Mouse (Mus musculus): ENCODE results near the gene Colgalt1.

The Colgalt1 gene

GRCm38 (mm10) chr8:71591017-71591416, 19.8 kb upstream of the Colgalt1 start:
- DNase-seq (ENCODE audit: inconsistent age in 2 of 2, low spot score in 1 of 2) = no peak

- peak; percentile 98 for DNase-seq (ENCODE audit: inconsistent age in 2 of 2, low spot score in 1 of 2)
Observed at GRCm38 (mm10) chr8:71591471-71592373, 19.1 kb upstream of the Colgalt1 start, which contains the start of gene Pgls. Pgls (plus strand) TSS chr8:71592176.

GRCm38 (mm10) chr8:71592374-71593170, 18.2 kb upstream of the Colgalt1 start:
- DNase-seq (ENCODE audit: inconsistent age in 2 of 2, low spot score in 1 of 2) = peak in 1 of 2 experiments; percentile 89

GRCm38 (mm10) chr8:71593556-71594323, 17.1 kb upstream of the Colgalt1 start:
- DNase-seq (ENCODE audit: inconsistent age in 2 of 2, low spot score in 1 of 2) = peak in 1 of 2 experiments; percentile 66

- no peak for DNase-seq (ENCODE audit: inconsistent age in 2 of 2, low spot score in 1 of 2)
Observed at GRCm38 (mm10) chr8:71594324-71594722, 16.5 kb upstream of the Colgalt1 start.

GRCm38 (mm10) chr8:71595862-71596261, 14.9 kb upstream of the Colgalt1 start:
- peak; percentile 90 to 96 for DNase-seq (ENCODE audit: inconsistent age in 2 of 2, low spot score in 1 of 2)

GRCm38 (mm10) chr8:71596384-71596783, 14.4 kb upstream of the Colgalt1 start:
- no peak for DNase-seq (ENCODE audit: inconsistent age in 2 of 2, low spot score in 1 of 2)

GRCm38 (mm10) chr8:71596798-71597197, 14.0 kb upstream of the Colgalt1 start:
- no peak for DNase-seq (ENCODE audit: inconsistent age in 2 of 2, low spot score in 1 of 2)

- DNase-seq (ENCODE audit: inconsistent age in 2 of 2, low spot score in 1 of 2) = no peak
Observed at GRCm38 (mm10) chr8:71597451-71597850, 13.3 kb upstream of the Colgalt1 start, which contains the start of gene Fam129c. Fam129c (plus strand) TSS chr8:71597648.

GRCm38 (mm10) chr8:71598375-71598774, 12.4 kb upstream of the Colgalt1 start:
- no peak for DNase-seq (ENCODE audit: inconsistent age in 2 of 2, low spot score in 1 of 2)

- no peak for DNase-seq (ENCODE audit: inconsistent age in 2 of 2, low spot score in 1 of 2)
Observed at GRCm38 (mm10) chr8:71598841-71599240, 12.0 kb upstream of the Colgalt1 start.

GRCm38 (mm10) chr8:71601939-71602665, 8.7 kb upstream of the Colgalt1 start:
- DNase-seq (ENCODE audit: inconsistent age in 2 of 2, low spot score in 1 of 2) = no peak

GRCm38 (mm10) chr8:71602666-71603334, 8.0 kb upstream of the Colgalt1 start:
- DNase-seq (ENCODE audit: inconsistent age in 2 of 2, low spot score in 1 of 2) = peak; percentile 82 to 91

GRCm38 (mm10) chr8:71604021-71604420, 6.8 kb upstream of the Colgalt1 start:
- no peak for DNase-seq (ENCODE audit: inconsistent age in 2 of 2, low spot score in 1 of 2)

GRCm38 (mm10) chr8:71612141-71612540, 1.3 kb downstream of the Colgalt1 start:
- no peak for DNase-seq (ENCODE audit: inconsistent age in 2 of 2, low spot score in 1 of 2)

GRCm38 (mm10) chr8:71613418-71613817, 2.6 kb downstream of the Colgalt1 start:
- no peak for DNase-seq (ENCODE audit: inconsistent age in 2 of 2, low spot score in 1 of 2)

GRCm38 (mm10) chr8:71619786-71620185, 9.0 kb downstream of the Colgalt1 start:
- DNase-seq (ENCODE audit: inconsistent age in 2 of 2, low spot score in 1 of 2) = no peak

- DNase-seq (ENCODE audit: inconsistent age in 2 of 2, low spot score in 1 of 2) = peak in 1 of 2 experiments; percentile 66
Observed at GRCm38 (mm10) chr8:71625088-71625487, 14.3 kb downstream of the Colgalt1 start.

GRCm38 (mm10) chr8:71626753-71627152, 16.0 kb downstream of the Colgalt1 start:
- no peak for DNase-seq (ENCODE audit: inconsistent age in 2 of 2, low spot score in 1 of 2)

All from adrenal gland, adult (tissue).